24 mouse cellular contexts compared by ENCODE assay signal in genomic region chr2:46307582-46308153, GRCm38 (mm10).
"Had no signal": no experiment of that assay in that cellular context is flagged by ENCODE, and none has a peak within 500 bp of the region (broad histone marks: within the 10 kb centered on the region; RNA-seq: fewer than 3 reads in every experiment).

No protein-coding gene starts in this region.

- H3K9me3 ChIP-seq: kidney, embryonic 15.5 days; limb, embryonic 12.5 days; limb, embryonic 15.5 days; midbrain, embryonic 12.5 days; neural tube, embryonic 13.5 days had no signal

- H3K9ac ChIP-seq: kidney, embryonic 15.5 days; limb, embryonic 12.5 days; limb, embryonic 15.5 days; liver, embryonic 14.5 days; liver, postnatal 0 days; lung, embryonic 14.5 days; midbrain, embryonic 12.5 days; neural tube, embryonic 13.5 days had no signal

- H3K27ac ChIP-seq: kidney, embryonic 15.5 days; limb, embryonic 12.5 days; limb, embryonic 15.5 days; liver, embryonic 14.5 days; macrophage; midbrain, embryonic 12.5 days; neural tube, embryonic 13.5 days; stomach, postnatal 0 days had no signal

- H3K27me3 ChIP-seq: kidney, embryonic 15.5 days; limb, embryonic 12.5 days; limb, embryonic 15.5 days; midbrain, embryonic 12.5 days; neural tube, embryonic 13.5 days had no signal

- H3K4me3 ChIP-seq: kidney, embryonic 15.5 days; limb, embryonic 12.5 days; limb, embryonic 15.5 days; midbrain, embryonic 12.5 days; myocyte; neural tube, embryonic 13.5 days had no signal

- H3K4me1 ChIP-seq: kidney, embryonic 15.5 days; limb, embryonic 12.5 days; limb, embryonic 15.5 days; midbrain, embryonic 12.5 days; neural tube, embryonic 13.5 days had no signal

- H3K4me2 ChIP-seq: kidney, embryonic 15.5 days; limb, embryonic 12.5 days; limb, embryonic 15.5 days; liver, embryonic 11.5 days; lung, embryonic 14.5 days; midbrain, embryonic 12.5 days; neural tube, embryonic 13.5 days had no signal

- H3K36me3 ChIP-seq: kidney, embryonic 15.5 days; limb, embryonic 12.5 days; limb, embryonic 15.5 days; midbrain, embryonic 12.5 days; neural tube, embryonic 13.5 days had no signal

- DNase-seq: kidney, adult 8-10 months; kidney, postnatal 10 days; kidney, postnatal 36 days; layer of hippocampus, adult 9-11 months; liver, postnatal 0 days; lung, embryonic 14.5 days; right cerebral cortex, adult 18-20 months; right cerebral cortex, postnatal 14 days; right cerebral cortex, postnatal 4 days; thymus, adult 2 months; thymus, postnatal 14 days; thymus, postnatal 4 days had no signal

- ATAC-seq: liver, postnatal 0 days; lung, postnatal 0 days; midbrain, embryonic 16.5 days had no signal
